Mouse (Mus musculus) cortical plate, adult 2 months (tissue): ENCODE data around the gene Borcs8.

Experiments used
- CTCF ChIP-seq: fragments of 200-500 bp; IDR thresholded peaks from 2 replicates; pipeline ENCODE4 v1.5.1; 2011; ENCODE audit warnings: mild to moderate bottlenecking, control low read depth, low read length; ENCODE audit not compliant: insufficient read depth; ENCODE audit errors: extremely low read depth
- POLR2A ChIP-seq: fragments of 200-500 bp; IDR thresholded peaks from 2 replicates; pipeline ENCODE4 v1.6.1; 2011; ENCODE audit warnings: mild to moderate bottlenecking, low read length, control low read depth; ENCODE audit not compliant: insufficient read depth; ENCODE audit errors: extremely low read depth

DNA sequence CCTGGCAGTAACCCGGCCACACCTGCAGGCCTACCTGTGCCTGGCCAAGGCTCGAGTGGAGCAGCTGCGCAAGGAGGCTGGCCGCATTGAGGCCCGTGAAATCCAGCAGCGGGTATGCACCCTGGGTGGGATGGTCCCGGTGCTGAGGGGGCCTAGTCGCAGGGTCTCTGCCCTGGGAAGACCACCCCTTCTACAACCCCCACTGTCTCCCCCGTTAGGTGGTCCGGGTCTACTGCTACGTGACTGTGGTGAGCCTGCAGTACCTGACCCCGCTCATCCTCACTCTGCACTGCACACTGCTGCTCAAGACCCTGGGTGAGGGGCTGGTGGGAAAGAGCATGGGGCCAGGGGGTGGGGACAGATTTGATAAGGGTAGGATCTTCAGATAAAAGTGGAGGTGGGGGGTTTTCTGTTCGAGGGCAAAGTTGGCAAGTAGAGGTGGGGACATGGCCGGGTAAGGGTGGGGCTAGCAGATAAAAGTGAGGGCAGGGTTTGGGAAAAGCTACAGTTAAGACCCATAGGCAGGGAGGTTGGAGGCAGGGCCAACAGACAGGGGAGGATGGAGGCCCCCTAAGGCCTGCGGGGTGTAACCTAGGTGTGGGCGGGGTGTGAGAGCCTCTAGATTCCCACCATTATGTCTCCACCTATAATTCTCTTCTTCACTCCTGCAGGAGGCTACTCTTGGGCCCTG lies 42.1 kb downstream of the Borcs8 start:
- TF ChIP-seq CTCF (no peak), POLR2A (no peak)
